13 mouse cellular contexts compared by ENCODE assay signal in the genomic region with DNA sequence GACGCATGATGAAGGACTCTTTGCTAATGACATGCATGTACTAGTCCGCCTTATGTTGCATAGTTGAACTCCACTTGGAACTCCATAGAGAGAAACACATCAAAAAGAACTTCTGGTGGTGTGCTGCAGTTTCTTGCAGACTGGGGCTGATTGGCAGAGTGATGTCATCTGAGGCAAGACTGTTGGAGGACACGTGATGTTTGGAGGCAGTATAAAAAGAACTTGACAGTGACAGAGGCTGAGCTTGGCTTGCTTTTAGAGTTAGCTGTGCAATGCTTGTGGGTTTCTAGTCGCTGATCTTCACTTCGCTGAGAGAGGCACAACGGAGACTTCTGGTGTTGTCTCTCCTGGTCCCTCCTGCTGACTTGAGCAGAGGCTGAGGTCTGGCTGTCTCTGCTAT.
"Had no signal": no experiment of that assay in that cellular context is flagged by ENCODE, and none has a peak within 500 bp of the region (broad histone marks: within the 10 kb centered on the region; RNA-seq: fewer than 3 reads in every experiment).

No protein-coding gene starts in this region.

- H3K36me3 ChIP-seq: midbrain, embryonic 10.5 days; midbrain, embryonic 12.5 days; neural tube, embryonic 12.5 days had no signal

- H3K4me1 ChIP-seq: midbrain, embryonic 10.5 days; midbrain, embryonic 12.5 days; neural tube, embryonic 12.5 days had no signal

- H3K9me3 ChIP-seq: midbrain, embryonic 10.5 days; midbrain, embryonic 12.5 days; neural tube, embryonic 12.5 days had no signal

- H3K27ac ChIP-seq: midbrain, embryonic 10.5 days; midbrain, embryonic 12.5 days; neural tube, embryonic 12.5 days had no signal

- H3K4me2 ChIP-seq: lung, embryonic 14.5 days; midbrain, embryonic 12.5 days; neural tube, embryonic 12.5 days had no signal

- DNase-seq: lung, adult 18-20 months; lung, embryonic 14.5 days; lung, postnatal 10 days; lung, postnatal 4 days; midbrain, embryonic 14.5 days; right cerebral cortex, postnatal 14 days; thymus, adult 2 months; thymus, postnatal 25 days; thymus, postnatal 4 days had no signal

- H3K4me3 ChIP-seq: midbrain, embryonic 10.5 days; midbrain, embryonic 12.5 days; neural tube, embryonic 12.5 days had no signal

- ATAC-seq: midbrain, embryonic 16.5 days had no signal

- H3K27me3 ChIP-seq: midbrain, embryonic 12.5 days; neural tube, embryonic 12.5 days had no signal

- H3K9ac ChIP-seq: lung, embryonic 14.5 days; midbrain, embryonic 12.5 days; neural tube, embryonic 12.5 days had no signal
